Mouse (Mus musculus): Measurements from ENCODE around the gene Arntl. TPM values are rescaled to one million over a fixed set of nuclear protein-coding genes. Genes with fewer than 3 reads are reported as not detected.
"Not testable (repeated sequence)": the region's sequence is repeated elsewhere in the genome, so short reads cannot be mapped to it uniquely, and the experiment has no call there.

The Arntl gene
- polyA plus RNA-seq, 1 experiment from 2014 or later = 5.1 TPM

DNA sequence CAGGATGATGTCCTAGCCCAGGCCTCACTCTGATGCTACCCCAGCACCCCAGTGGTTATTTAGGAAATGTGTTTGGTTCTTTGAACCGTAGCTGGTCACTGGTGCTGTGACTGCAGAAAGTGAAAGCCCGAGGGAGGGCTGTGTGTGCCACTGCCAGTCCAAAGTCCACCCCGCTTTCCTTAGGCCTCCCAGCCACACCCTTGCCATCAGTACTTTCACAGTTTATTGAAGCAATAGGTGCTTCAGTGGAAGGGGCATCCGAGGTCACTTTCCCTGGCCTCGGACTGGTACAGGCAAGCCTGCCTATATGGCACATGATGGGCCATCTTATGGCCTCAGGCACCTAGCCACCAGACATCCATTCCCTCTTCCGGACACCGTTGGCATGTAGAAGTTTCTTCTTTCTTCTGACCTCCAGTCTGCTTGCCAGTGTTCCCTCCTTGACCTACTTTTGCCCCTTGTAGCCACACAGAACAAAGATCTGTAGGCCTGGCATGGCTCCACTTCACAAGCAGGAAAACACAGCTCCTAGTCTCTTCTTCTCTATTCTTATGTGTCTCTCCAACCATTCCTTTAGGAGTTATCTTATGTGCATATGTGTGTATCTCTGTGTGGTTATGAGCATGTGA, 46.6 kb downstream of the Arntl start:
- Histone ChIP-seq H3K36me3 (ENCODE audit: control insufficient read depth, insufficient read depth, low read length) (no peaks in the 10 kb centered on the region), H3K9me3 (ENCODE audit: control insufficient read depth, low read length) (no peaks in the 10 kb centered on the region), H3K9ac (ENCODE audit: low read length) (no peak overlapping the region), H3K27ac (ENCODE audit: low read depth, low read length) (no peak overlapping the region), H3K27me3 (ENCODE audit: control insufficient read depth, insufficient read depth, low read length) (no peaks in the 10 kb centered on the region), H3K4me1 (ENCODE audit: control insufficient read depth, insufficient read depth, low read length) (peaks cover 7% of the 10 kb centered on the region), H3K4me2 (no peak overlapping the region), H3K4me3 (ENCODE audit: low read depth, low read length) (no peak overlapping the region)
- DNase-seq (ENCODE audit: low spot score, missing footprints) = peak; percentile 41
- ATAC-seq (ENCODE audit: low FRiP score) = no peak
- WGBS = 91% methylated on average over 7 of the region's 7 CpGs

DNA sequence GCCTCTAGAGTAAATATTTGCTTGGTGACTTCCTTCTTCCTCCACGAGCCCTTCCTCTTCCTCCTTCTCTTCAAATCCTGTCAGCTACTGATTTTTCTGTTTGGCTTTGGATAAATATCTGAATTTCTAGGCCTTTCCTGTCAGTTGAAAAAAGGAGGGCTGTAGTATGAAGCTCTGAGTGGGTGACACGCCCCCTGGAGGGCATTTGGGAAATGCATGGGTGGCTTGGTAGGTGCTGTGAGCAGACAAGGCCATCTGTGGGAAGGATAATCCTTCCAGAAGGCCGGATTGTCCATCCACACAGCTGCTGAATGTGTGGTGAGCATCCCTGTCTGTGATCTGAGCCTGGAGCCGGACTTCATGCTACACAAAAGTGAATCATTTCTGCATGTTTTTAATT, 48.8 kb downstream of the Arntl start:
- Histone ChIP-seq H3K9me3 (ENCODE audit: control insufficient read depth, low read length) (no peaks in the 10 kb centered on the region), H3K4me3 (ENCODE audit: low read depth, low read length) (no peak overlapping the region), H3K27ac (ENCODE audit: low read depth, low read length) (no peak overlapping the region), H3K36me3 (ENCODE audit: control insufficient read depth, insufficient read depth, low read length) (no peaks in the 10 kb centered on the region), H3K9ac (ENCODE audit: low read length) (no peak overlapping the region), H3K4me1 (ENCODE audit: control insufficient read depth, insufficient read depth, low read length) (peaks cover 4% of the 10 kb centered on the region; the same call in 1 of the 2 replicates), H3K27me3 (ENCODE audit: control insufficient read depth, insufficient read depth, low read length) (no peaks in the 10 kb centered on the region), H3K4me2 (no peak overlapping the region)
- ATAC-seq (ENCODE audit: low FRiP score) = no peak
- DNase-seq (ENCODE audit: low spot score, missing footprints) = peak; percentile 92
- WGBS = 51% methylated on average over 4 of the region's 4 CpGs

DNA sequence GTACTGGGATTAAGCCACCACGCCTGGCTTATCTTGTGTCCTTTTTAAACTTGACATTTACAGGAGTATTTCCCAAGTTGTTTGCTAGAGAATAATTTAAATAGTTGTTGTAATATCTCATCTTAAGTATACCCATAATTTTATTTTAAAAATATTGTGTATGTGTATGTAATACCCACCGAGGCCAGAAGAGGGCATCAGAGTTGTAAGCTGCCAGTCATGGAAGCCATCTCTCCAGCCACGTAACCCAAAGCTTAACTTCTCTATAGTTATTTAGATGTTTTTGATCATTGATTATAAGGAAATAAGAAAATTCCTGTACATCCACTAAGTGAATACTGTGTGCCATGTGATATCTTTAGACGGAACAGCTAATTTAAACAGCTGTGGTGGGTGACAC, 51.2 kb downstream of the Arntl start:
- no peak overlapping the region for H3K4me3 ChIP-seq (ENCODE audit: low read depth, low read length)
- H3K9ac ChIP-seq (ENCODE audit: low read length) = no peak overlapping the region
- H3K36me3 ChIP-seq (ENCODE audit: control insufficient read depth, insufficient read depth, low read length) = no peaks in the 10 kb centered on the region
- no peaks in the 10 kb centered on the region for H3K27me3 ChIP-seq (ENCODE audit: control insufficient read depth, insufficient read depth, low read length)
- H3K4me1 ChIP-seq (ENCODE audit: control insufficient read depth, insufficient read depth, low read length) = no peaks in the 10 kb centered on the region
- ATAC-seq (ENCODE audit: low FRiP score) (no peak), DNase-seq (ENCODE audit: low spot score, missing footprints) (no peak)
- no peak overlapping the region for H3K4me2 ChIP-seq
- no peak overlapping the region for H3K27ac ChIP-seq (ENCODE audit: low read depth, low read length)
- H3K9me3 ChIP-seq (ENCODE audit: control insufficient read depth, low read length) = no peaks in the 10 kb centered on the region
- 76% methylated on average over 4 of the region's 4 CpGs for WGBS

DNA sequence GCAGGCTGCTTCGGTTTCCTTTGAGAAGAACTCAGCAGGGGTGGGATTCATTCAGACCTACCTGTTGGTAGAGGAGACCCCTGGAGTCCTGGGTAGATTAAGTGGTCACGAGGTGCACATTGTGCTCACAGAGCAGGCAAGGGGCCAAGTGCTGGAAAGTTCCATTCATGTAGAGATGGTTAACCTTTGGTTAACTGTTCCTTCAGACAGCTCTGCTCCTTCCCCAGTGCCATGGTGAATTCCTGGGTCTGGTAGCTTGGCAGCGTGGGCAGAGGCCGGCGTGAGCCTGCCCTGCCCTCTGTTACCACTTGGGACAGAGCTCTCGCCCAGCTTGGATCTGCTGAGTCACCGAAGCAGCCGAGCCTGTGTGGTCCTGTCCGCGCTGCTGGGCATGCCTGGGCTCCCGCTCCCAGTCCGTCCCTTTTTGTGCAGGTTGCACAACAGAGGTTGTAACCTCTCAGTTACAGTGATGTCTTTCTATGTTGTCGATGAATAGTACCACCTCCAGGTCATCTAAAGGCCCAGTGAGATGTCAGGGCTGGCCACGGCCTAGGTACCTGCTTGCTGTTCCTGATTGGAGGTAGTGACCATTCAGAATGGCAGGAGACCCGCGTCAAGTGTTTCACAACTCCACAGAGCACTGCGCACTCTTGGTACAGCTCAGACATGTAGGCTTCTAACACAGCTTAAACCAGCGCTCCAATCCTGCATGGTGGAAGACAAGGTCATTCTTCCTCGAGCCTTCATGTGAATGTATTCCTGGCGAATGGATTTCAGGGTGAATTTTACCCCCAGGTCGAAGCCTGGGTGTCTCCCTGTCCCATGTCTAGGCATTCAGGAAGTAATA, 53.3 kb downstream of the Arntl start:
- Histone ChIP-seq H3K9ac (ENCODE audit: low read length) (no peak overlapping the region), H3K27ac (ENCODE audit: low read depth, low read length) (no peak overlapping the region), H3K9me3 (ENCODE audit: control insufficient read depth, low read length) (no peaks in the 10 kb centered on the region), H3K4me3 (ENCODE audit: low read depth, low read length) (no peak overlapping the region), H3K4me2 (no peak overlapping the region), H3K4me1 (ENCODE audit: control insufficient read depth, insufficient read depth, low read length) (no peaks in the 10 kb centered on the region), H3K36me3 (ENCODE audit: control insufficient read depth, insufficient read depth, low read length) (no peaks in the 10 kb centered on the region), H3K27me3 (ENCODE audit: control insufficient read depth, insufficient read depth, low read length) (no peaks in the 10 kb centered on the region)
- DNase-seq (ENCODE audit: low spot score, missing footprints) (peak; percentile 87), ATAC-seq (ENCODE audit: low FRiP score) (no peak; the same call in 1 of the 2 replicates)
- 62% methylated on average over 21 of the region's 21 CpGs for WGBS

DNA sequence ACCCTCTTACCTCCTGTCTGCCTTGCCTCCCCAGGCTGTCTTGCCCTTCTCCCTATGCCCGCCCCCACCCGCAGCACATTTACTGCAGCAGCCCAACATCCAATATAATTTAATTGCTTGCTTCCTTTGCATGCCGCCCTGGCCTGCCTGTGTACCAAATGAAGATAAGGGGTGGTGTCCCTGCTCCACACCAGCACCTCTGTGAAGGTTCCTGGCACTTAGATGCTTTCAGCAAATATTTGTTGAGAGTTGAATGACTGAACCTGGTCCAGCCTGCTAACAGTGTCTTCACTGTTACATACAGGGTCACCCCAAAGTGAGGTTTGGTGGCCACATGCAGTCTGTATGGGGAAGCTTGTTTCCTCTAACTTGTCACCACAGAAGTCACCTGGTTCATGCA, 54.4 kb downstream of the Arntl start:
- DNase-seq (ENCODE audit: low spot score, missing footprints) (no peak), ATAC-seq (ENCODE audit: low FRiP score) (no peak)
- Histone ChIP-seq H3K27ac (ENCODE audit: low read depth, low read length) (no peak overlapping the region), H3K4me3 (ENCODE audit: low read depth, low read length) (no peak overlapping the region), H3K27me3 (ENCODE audit: control insufficient read depth, insufficient read depth, low read length) (no peaks in the 10 kb centered on the region), H3K36me3 (ENCODE audit: control insufficient read depth, insufficient read depth, low read length) (no peaks in the 10 kb centered on the region), H3K9ac (ENCODE audit: low read length) (no peak overlapping the region), H3K9me3 (ENCODE audit: control insufficient read depth, low read length) (no peaks in the 10 kb centered on the region), H3K4me1 (ENCODE audit: control insufficient read depth, insufficient read depth, low read length) (no peaks in the 10 kb centered on the region), H3K4me2 (no peak overlapping the region)
- WGBS = 87% methylated on average over 3 of the region's 3 CpGs

DNA sequence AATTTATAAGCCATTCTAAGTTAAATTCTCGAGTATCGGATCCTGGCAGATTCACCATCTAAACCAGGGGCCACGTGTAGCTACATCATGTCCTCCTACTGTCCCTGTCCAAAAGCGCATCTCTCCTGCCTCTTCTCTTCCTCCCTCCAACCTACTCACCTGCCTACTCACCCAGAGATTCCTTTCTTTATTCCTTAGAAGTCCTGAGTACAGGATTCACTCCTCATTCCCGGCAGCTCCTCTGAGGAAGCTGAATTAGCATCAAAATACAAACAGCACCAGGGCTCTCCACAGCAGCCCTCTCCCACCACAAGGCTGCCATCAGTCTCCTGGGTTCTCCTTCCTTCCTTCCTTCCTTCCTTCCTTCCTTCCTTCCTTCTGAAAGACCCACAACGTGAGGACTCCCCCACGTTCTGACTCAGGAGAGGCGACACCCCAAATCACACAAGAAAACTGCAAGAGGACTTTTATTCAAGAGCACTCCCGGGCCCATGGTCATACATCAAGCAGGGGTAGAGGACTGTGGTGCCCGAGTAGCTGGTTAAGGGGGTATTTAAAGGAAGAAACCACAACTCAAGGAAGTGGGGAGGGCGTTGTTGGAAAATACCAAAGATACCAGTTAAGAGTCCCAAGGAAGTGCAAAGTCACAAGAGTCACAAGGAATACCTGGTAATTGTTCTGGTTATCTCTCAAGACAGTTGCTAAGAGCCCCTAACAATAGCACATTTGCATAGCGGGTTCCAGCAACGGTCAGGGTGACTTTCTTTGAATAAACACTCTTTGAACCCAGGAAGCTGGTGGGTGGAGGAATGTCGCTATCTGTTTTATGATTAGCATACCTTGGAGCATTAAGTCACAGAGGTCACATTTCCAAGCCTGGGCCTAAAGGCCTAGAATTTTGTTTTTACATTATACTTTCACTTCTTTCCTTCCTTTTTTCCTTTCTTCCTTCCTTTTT, 55.5 kb downstream of the Arntl start:
- H3K4me3 ChIP-seq (ENCODE audit: low read depth, low read length); H3K4me2 ChIP-seq; ATAC-seq (ENCODE audit: low FRiP score); H3K4me1 ChIP-seq (ENCODE audit: control insufficient read depth, insufficient read depth, low read length); H3K27me3 ChIP-seq (ENCODE audit: control insufficient read depth, insufficient read depth, low read length); H3K27ac ChIP-seq (ENCODE audit: low read depth, low read length); H3K36me3 ChIP-seq (ENCODE audit: control insufficient read depth, insufficient read depth, low read length); H3K9ac ChIP-seq (ENCODE audit: low read length); DNase-seq (ENCODE audit: low spot score, missing footprints); H3K9me3 ChIP-seq (ENCODE audit: control insufficient read depth, low read length): not testable (repeated sequence)
- 46% methylated on average over 14 of the region's 14 CpGs for WGBS

DNA sequence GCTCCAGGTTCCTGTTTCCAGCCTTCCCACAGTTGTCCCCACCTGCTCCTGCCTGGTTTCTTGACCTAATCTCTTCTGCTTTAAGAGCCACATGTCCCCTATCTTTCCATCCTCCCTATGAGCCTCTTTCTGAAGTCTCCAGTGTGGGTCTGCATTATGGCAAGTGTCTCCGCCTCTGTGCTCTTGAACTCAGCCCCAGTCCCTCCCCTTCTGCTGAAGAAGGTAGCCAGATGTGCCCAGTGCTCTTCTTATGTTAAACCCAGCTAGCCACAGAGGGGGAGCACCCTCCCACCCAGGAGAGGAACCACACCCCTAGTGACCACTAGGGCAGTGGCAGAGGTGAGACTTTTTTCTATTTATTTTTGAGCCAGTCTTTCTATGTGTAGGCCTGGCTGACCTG, 56.7 kb downstream of the Arntl start:
- ATAC-seq (ENCODE audit: low FRiP score) (no peak), DNase-seq (ENCODE audit: low spot score, missing footprints) (no peak)
- H3K9me3 ChIP-seq (ENCODE audit: control insufficient read depth, low read length) = no peaks in the 10 kb centered on the region
- 63% methylated on average over 1 of the region's 1 CpGs for WGBS
- H3K27me3 ChIP-seq (ENCODE audit: control insufficient read depth, insufficient read depth, low read length) = no peaks in the 10 kb centered on the region
- no peak overlapping the region for H3K4me2 ChIP-seq
- H3K4me1 ChIP-seq (ENCODE audit: control insufficient read depth, insufficient read depth, low read length) = no peaks in the 10 kb centered on the region
- H3K4me3 ChIP-seq (ENCODE audit: low read depth, low read length) = no peak overlapping the region
- H3K27ac ChIP-seq (ENCODE audit: low read depth, low read length) = no peak overlapping the region
- H3K9ac ChIP-seq (ENCODE audit: low read length) = no peak overlapping the region
- H3K36me3 ChIP-seq (ENCODE audit: control insufficient read depth, insufficient read depth, low read length) = no peaks in the 10 kb centered on the region

DNA sequence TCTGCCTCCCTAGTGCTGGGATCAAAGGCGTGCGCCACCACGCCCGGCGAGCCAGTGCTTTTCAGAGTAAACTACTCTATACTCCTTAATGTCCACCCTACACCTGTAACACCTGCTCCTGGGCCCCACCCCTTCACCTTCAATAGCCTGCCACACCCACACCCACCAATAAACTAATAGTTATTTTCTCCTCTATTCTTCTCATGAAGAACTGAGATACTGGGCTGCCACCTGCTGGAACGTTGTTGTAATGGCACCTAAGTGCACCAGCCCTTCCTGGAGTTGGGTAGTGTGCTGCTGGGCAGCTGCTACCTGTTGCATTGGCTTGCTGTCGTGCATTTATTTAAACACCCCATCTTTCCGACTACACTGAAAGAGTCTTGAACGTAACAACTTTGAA, 61.0 kb downstream of the Arntl start:
- Histone ChIP-seq H3K4me3 (ENCODE audit: low read depth, low read length) (no peak overlapping the region), H3K27ac (ENCODE audit: low read depth, low read length) (no peak overlapping the region), H3K27me3 (ENCODE audit: control insufficient read depth, insufficient read depth, low read length) (no peaks in the 10 kb centered on the region), H3K36me3 (ENCODE audit: control insufficient read depth, insufficient read depth, low read length) (no peaks in the 10 kb centered on the region), H3K4me2 (no peak overlapping the region), H3K4me1 (ENCODE audit: control insufficient read depth, insufficient read depth, low read length) (no peaks in the 10 kb centered on the region), H3K9ac (ENCODE audit: low read length) (no peak overlapping the region), H3K9me3 (ENCODE audit: control insufficient read depth, low read length) (no peaks in the 10 kb centered on the region)
- WGBS = 78% methylated on average over 9 of the region's 9 CpGs
- ATAC-seq (ENCODE audit: low FRiP score) = no peak
- DNase-seq (ENCODE audit: low spot score, missing footprints) = peak; percentile 87

DNA sequence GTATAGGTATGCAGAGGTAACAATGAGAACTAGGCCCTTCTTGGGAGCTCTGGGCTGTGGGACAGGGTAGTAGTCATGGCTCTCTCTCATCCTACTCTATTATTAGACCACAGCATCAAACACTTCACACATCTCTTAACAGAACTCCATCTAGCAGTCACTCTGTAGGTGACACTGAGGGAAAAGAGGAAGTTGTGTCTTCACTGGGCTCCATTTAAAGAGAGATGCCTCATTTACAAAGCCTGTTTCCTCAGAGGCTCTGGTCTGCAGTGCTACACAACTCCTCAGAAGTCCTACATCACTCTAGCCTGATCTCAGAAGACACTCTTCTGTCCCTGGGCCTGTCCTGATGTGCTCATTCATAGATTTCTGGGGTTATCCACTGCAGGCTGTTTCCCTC, 61.8 kb downstream of the Arntl start:
- no peak overlapping the region for H3K9ac ChIP-seq (ENCODE audit: low read length)
- DNase-seq (ENCODE audit: low spot score, missing footprints) (peak; percentile 17), ATAC-seq (ENCODE audit: low FRiP score) (no peak)
- H3K27me3 ChIP-seq (ENCODE audit: control insufficient read depth, insufficient read depth, low read length) = no peaks in the 10 kb centered on the region
- no peaks in the 10 kb centered on the region for H3K9me3 ChIP-seq (ENCODE audit: control insufficient read depth, low read length)
- H3K36me3 ChIP-seq (ENCODE audit: control insufficient read depth, insufficient read depth, low read length) = no peaks in the 10 kb centered on the region
- no peak overlapping the region for H3K27ac ChIP-seq (ENCODE audit: low read depth, low read length)
- no peak overlapping the region for H3K4me3 ChIP-seq (ENCODE audit: low read depth, low read length)
- no peak overlapping the region for H3K4me2 ChIP-seq
- H3K4me1 ChIP-seq (ENCODE audit: control insufficient read depth, insufficient read depth, low read length) = no peaks in the 10 kb centered on the region
